Mouse (Mus musculus) megakaryocyte, embryonic 14.5 days (primary cell): ENCODE measurements around the gene Pcif1.

Source experiments
- FLI1 ChIP-seq: IDR thresholded peaks from 2 replicates; pipeline ENCODE4 v1.6.1; 2012; ENCODE audit warnings: low read length, inconsistent platforms, mixed read lengths
- GATA1 ChIP-seq: IDR thresholded peaks from 3 replicates; pipeline ENCODE4 v1.6.1; 2012; ENCODE audit warnings: mixed read lengths, low read length, inconsistent platforms, borderline replicate concordance

- no peak for TF ChIP-seq GATA1
- TF ChIP-seq FLI1 = no peak
Observed at GRCm38 (mm10) chr2:164912749-164913427, 33.8 kb downstream of the Pcif1 start.
